Mouse (Mus musculus) induced T-regulatory cell, adult 2 months (primary cell): ENCODE measurements around the gene Zkscan17.

Experiments used
- DNase-seq: peaks from one replicate; pipeline ENCODE4 v3.0.0-alpha.2; 2012; ENCODE audit warnings: low read depth

Gene Zkscan17

DNA sequence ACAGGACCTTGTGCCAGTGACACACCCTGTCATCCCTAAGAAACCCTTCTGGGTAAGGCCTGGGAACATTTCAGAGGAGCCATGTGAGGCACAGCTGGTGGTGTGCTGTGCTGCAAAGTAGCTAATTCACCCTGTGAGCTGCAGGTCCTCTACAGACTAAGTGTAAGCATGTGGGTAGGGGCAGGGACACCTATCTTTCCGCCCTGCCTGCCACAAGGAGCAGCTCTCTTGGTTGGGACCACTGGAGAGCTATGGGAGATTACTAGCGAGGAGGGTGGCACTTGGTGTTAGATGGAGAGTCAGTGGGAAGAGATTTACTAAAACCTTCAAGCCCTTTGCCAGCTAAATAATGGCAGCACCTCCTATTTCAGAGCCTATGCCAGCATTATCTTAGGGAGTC lies 69.7 kb downstream of the Zkscan17 start:
- no peak for DNase-seq

DNA sequence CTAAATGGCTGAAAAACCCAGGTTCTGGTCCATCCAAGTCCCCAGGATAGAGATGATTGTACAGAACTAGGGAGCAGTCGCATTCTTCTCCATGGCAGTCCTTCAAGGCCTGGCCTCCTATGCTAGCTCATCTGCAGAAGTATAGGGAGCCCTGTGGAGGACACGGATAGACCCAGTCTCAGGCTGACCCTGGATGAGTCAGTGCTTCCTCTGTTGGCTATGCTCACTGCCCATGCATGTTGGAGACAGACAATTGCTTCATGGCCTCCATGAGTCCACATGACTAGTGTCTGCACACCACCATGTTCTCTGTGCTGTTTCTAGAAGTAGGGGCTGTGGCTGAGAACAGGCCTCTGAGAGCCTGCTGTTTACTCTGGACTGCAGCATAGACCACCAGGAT lies 70.2 kb downstream of the Zkscan17 start:
- DNase-seq, result no peak

DNA sequence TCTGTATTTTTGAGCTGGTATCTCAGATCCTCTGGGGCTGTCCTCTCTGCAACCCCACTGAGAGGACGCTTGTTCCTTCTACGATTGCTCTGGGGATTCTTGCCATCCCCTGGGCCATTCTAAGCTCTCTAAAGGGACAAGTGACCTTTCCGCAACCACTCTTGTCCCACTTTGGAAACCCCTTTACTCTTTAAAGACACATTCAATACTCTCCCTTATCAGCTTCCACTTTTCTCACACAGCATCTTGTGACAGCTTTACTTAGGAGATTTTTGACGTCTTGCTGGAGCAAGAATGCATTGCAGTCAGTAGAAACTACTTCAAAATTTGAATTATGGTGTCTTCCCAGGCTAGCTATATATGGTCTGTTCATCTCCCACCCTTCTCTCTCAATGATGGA lies 75.5 kb downstream of the Zkscan17 start, which contains the start of gene Snap47:
Gene Snap47 (minus strand): TSS at position 101 of the 400 bp plus-strand sequence.
- DNase-seq, result no peak

DNA sequence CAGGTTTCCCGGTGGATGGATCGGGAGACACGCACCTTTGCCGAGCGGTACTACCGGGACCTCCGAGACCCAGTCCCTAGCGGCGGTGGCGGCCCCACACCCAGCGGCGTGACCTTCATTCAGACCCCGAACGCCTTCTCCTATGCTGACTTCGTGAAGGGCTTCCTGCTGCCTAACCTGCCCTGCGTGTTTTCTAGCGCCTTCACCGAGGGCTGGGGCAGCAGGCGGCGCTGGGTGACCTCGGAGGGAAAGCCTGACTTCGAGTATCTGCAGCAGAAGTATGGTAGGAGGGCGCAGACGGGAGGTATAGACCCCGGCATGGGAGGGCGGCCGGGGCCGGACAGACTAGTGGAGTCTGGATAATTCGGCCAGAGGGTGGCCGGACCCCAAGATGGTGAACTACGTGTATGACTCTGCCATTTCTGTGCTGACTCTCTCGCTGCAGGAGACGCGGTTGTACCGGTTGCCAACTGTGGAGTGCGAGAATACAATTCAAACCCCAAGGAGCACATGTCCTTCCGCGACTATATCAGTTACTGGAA lies 76.2 kb downstream of the Zkscan17 start:
- DNase-seq, result no peak

DNA sequence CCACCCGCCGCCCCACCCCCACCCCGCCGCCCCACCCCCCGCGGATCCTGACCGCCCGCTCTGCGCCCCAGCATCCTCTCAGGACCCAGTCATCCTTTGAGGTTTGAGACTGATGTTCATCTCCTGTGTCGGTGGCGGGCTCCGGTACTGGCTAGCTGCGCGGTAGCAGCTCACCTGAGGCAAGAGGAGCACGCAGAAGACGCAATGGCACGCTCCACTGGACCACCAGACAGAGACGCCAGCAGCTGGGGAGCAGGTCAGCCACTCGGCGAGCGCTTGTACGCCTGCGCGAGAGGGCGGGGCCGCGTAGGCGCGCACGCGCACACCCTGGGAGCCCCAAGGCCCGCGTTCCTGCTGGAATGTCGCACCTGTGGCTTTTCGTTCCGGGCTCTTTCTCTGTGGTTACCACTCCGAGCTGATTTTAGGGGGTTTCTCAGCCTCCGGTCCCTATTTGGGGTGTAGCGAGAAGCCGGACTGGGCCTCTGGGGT lies 76.8 kb downstream of the Zkscan17 start, which contains the start of gene Jmjd4:
Gene Jmjd4 (plus strand): TSS at position 305 of the 489 bp plus-strand sequence.
- DNase-seq, result peak; percentile 89

DNA sequence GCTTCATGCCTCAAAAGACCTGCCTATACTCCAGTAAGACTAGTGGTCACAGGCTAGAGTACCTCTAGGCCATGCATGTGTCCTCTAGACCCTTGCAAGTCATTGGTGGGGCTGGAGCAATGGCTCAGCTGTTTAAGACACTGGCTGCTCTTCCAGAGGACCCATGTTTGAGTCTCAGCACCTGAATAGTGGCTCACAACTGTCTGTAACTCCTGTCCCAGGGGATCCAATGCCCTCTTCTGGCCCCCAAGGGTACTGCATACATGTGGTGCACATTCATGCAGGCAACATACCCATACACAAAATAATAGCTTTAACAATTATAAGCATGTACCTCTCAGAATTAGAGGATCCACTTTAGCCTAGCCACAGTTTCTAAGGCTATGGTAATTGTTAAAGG lies 83.4 kb downstream of the Zkscan17 start:
- no peak for DNase-seq

DNA sequence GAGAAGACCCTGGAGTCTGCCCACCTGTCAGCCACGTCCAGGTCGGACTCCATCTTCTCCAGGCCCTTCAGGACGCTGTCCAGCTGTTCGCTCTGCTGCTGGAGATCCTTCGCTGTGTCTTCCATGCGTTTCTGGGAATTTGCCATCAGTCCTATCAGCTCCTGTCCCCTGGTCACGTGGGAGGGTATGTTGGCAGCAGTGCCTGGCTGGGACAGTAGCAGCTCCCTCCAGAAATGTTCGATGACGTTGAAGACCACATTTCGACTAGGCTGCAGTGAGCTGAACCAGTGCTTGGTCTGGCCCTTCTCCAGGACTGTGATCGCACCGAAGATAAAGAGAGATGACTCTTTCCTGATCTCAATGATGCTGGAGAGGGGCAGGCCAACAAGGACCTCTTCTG lies 88.6 kb downstream of the Zkscan17 start:
- DNase-seq, result no peak
